Mouse (Mus musculus): ENCODE results near the gene Sirpa. TPM values are rescaled to one million over a fixed set of nuclear protein-coding genes. Genes with fewer than 3 reads are reported as not detected.

Sirpa gene
- total RNA-seq, 1 experiment, result 6.5 TPM

GRCm38 (mm10) chr2:129601894-129602663 is 9.4 kb downstream of the Sirpa start:
- H3K36me3 ChIP-seq (ENCODE audit: control insufficient read depth, insufficient read depth, low read length, poor library complexity, severe bottlenecking), result no peaks in the 10 kb centered on the region
- in situ Hi-C loops (cut with MboI; ENCODE audit: low sequenced_read_pairs in 2 of 2, unreplicated experiment in 2 of 2), result no loop called here
- H3K4me1 ChIP-seq (ENCODE audit: control insufficient read depth in 2 of 2, insufficient read depth in 2 of 2, low read length in 2 of 2, poor library complexity in 1 of 2), result no peaks in the 10 kb centered on the region; a peak in 1 of 4 replicates
- H3K9me3 ChIP-seq (ENCODE audit: control insufficient read depth, insufficient read depth, low read depth, low read length), result no peaks in the 10 kb centered on the region
- no peak overlapping the region for H3K4me3 ChIP-seq (ENCODE audit: insufficient read depth in 1 of 2, low read depth in 1 of 2, low read length in 2 of 2, poor library complexity in 1 of 2, severe bottlenecking in 1 of 2)
- no peak for TF ChIP-seq HCFC1 (IDR thresholded peaks at IDR 0.05; ENCODE audit: borderline replicate concordance, insufficient read depth, low read length)
- TF ChIP-seq MAFK (IDR thresholded peaks at IDR 0.05; ENCODE audit: insufficient read depth, low read depth, low read length), result no peak
- no peak for TF ChIP-seq ZC3H11A (IDR thresholded peaks at IDR 0.05; ENCODE audit: borderline replicate concordance, low read depth, low read length)
- TF ChIP-seq CHD2 (IDR thresholded peaks at IDR 0.05; ENCODE audit: low read depth, low read length), result no peak
- no peak for TF ChIP-seq ZNF384 (IDR thresholded peaks at IDR 0.05; ENCODE audit: low read depth, low read length)
- H3K9ac ChIP-seq (ENCODE audit: insufficient read depth, low read depth, low read length, poor library complexity, severe bottlenecking), result no peak overlapping the region
- no peak overlapping the region for H3K27ac ChIP-seq (ENCODE audit: insufficient read depth, low read depth, low read length, poor library complexity, severe bottlenecking)
- no peak for DNase-seq (ENCODE audit: low read depth, low spot score)

DNA sequence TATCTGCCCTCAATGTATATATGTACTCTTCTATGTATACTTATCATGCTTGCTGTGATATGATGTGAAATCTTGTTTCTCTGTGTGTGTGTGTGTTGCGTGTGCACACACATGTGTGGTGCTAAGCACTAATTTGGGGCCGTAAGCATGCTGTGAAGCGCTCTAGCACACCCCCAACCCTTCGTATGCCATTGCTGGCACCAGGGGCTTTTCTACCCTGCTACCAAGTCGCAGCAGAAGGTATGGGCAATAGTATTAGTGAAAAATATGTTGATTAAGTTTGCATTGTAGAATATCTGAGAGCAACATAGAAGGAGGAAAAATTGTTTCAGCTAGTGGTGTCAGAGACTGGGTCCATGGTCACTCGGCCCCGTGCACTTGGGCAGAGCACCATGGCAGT is 10.2 kb downstream of the Sirpa start:
- in situ Hi-C loops (cut with MboI; ENCODE audit: low sequenced_read_pairs in 2 of 2, unreplicated experiment in 2 of 2), result no loop called here
- Histone ChIP-seq H3K27ac (ENCODE audit: insufficient read depth, low read depth, low read length, poor library complexity, severe bottlenecking) (no peak overlapping the region), H3K4me1 (ENCODE audit: control insufficient read depth in 2 of 2, insufficient read depth in 2 of 2, low read length in 2 of 2, poor library complexity in 1 of 2) (no peaks in the 10 kb centered on the region; a peak in 1 of 4 replicates), H3K9me3 (ENCODE audit: control insufficient read depth, insufficient read depth, low read depth, low read length) (no peaks in the 10 kb centered on the region), H3K4me3 (ENCODE audit: insufficient read depth in 1 of 2, low read depth in 1 of 2, low read length in 2 of 2, poor library complexity in 1 of 2, severe bottlenecking in 1 of 2) (no peak overlapping the region), H3K9ac (ENCODE audit: insufficient read depth, low read depth, low read length, poor library complexity, severe bottlenecking) (no peak overlapping the region), H3K36me3 (ENCODE audit: control insufficient read depth, insufficient read depth, low read length, poor library complexity, severe bottlenecking) (no peaks in the 10 kb centered on the region)
- no peak for DNase-seq (ENCODE audit: low read depth, low spot score)
- TF ChIP-seq ZNF384 (IDR thresholded peaks at IDR 0.05; ENCODE audit: low read depth, low read length), result no peak
- no peak for TF ChIP-seq CHD2 (IDR thresholded peaks at IDR 0.05; ENCODE audit: low read depth, low read length)
- no peak for TF ChIP-seq HCFC1 (IDR thresholded peaks at IDR 0.05; ENCODE audit: borderline replicate concordance, insufficient read depth, low read length)
- TF ChIP-seq MAFK (IDR thresholded peaks at IDR 0.05; ENCODE audit: insufficient read depth, low read depth, low read length), result no peak
- TF ChIP-seq ZC3H11A (IDR thresholded peaks at IDR 0.05; ENCODE audit: borderline replicate concordance, low read depth, low read length), result no peak

- TF ChIP-seq ZNF384 (IDR thresholded peaks at IDR 0.05; ENCODE audit: low read depth, low read length) (no peak), ZC3H11A (IDR thresholded peaks at IDR 0.05; ENCODE audit: borderline replicate concordance, low read depth, low read length) (no peak), HCFC1 (IDR thresholded peaks at IDR 0.05; ENCODE audit: borderline replicate concordance, insufficient read depth, low read length) (no peak), MAFK (IDR thresholded peaks at IDR 0.05; ENCODE audit: insufficient read depth, low read depth, low read length) (no peak), CHD2 (IDR thresholded peaks at IDR 0.05; ENCODE audit: low read depth, low read length) (no peak)
- no peak overlapping the region for H3K27ac ChIP-seq (ENCODE audit: insufficient read depth, low read depth, low read length, poor library complexity, severe bottlenecking)
- no peaks in the 10 kb centered on the region for H3K9me3 ChIP-seq (ENCODE audit: control insufficient read depth, insufficient read depth, low read depth, low read length)
- no peak overlapping the region for H3K9ac ChIP-seq (ENCODE audit: insufficient read depth, low read depth, low read length, poor library complexity, severe bottlenecking)
- no peak overlapping the region for H3K4me3 ChIP-seq (ENCODE audit: insufficient read depth in 1 of 2, low read depth in 1 of 2, low read length in 2 of 2, poor library complexity in 1 of 2, severe bottlenecking in 1 of 2)
- H3K4me1 ChIP-seq (ENCODE audit: control insufficient read depth in 2 of 2, insufficient read depth in 2 of 2, low read length in 2 of 2, poor library complexity in 1 of 2), result no peaks in the 10 kb centered on the region; a peak in 1 of 4 replicates
- no peaks in the 10 kb centered on the region for H3K36me3 ChIP-seq (ENCODE audit: control insufficient read depth, insufficient read depth, low read length, poor library complexity, severe bottlenecking)
- DNase-seq (ENCODE audit: low read depth, low spot score), result no peak
- in situ Hi-C loops (cut with MboI; ENCODE audit: low sequenced_read_pairs in 2 of 2, unreplicated experiment in 2 of 2), result no loop called here
Observed at GRCm38 (mm10) chr2:129603536-129603935, 10.9 kb downstream of the Sirpa start.

GRCm38 (mm10) chr2:129604032-129604431 is 11.4 kb downstream of the Sirpa start:
- no peak overlapping the region for H3K9ac ChIP-seq (ENCODE audit: insufficient read depth, low read depth, low read length, poor library complexity, severe bottlenecking)
- no peak overlapping the region for H3K27ac ChIP-seq (ENCODE audit: insufficient read depth, low read depth, low read length, poor library complexity, severe bottlenecking)
- in situ Hi-C loops (cut with MboI; ENCODE audit: low sequenced_read_pairs in 2 of 2, unreplicated experiment in 2 of 2), result no loop called here
- H3K9me3 ChIP-seq (ENCODE audit: control insufficient read depth, insufficient read depth, low read depth, low read length), result no peaks in the 10 kb centered on the region
- H3K4me1 ChIP-seq (ENCODE audit: control insufficient read depth in 2 of 2, insufficient read depth in 2 of 2, low read length in 2 of 2, poor library complexity in 1 of 2), result no peaks in the 10 kb centered on the region; a peak in 1 of 4 replicates
- no peak for DNase-seq (ENCODE audit: low read depth, low spot score)
- TF ChIP-seq ZNF384 (IDR thresholded peaks at IDR 0.05; ENCODE audit: low read depth, low read length) (no peak), ZC3H11A (IDR thresholded peaks at IDR 0.05; ENCODE audit: borderline replicate concordance, low read depth, low read length) (no peak), MAFK (IDR thresholded peaks at IDR 0.05; ENCODE audit: insufficient read depth, low read depth, low read length) (no peak), HCFC1 (IDR thresholded peaks at IDR 0.05; ENCODE audit: borderline replicate concordance, insufficient read depth, low read length) (no peak)
- H3K4me3 ChIP-seq (ENCODE audit: insufficient read depth in 1 of 2, low read depth in 1 of 2, low read length in 2 of 2, poor library complexity in 1 of 2, severe bottlenecking in 1 of 2), result no peak overlapping the region
- H3K36me3 ChIP-seq (ENCODE audit: control insufficient read depth, insufficient read depth, low read length, poor library complexity, severe bottlenecking), result no peaks in the 10 kb centered on the region

All from ES-E14 (cell line).